ENCODE assay signal across 8 mouse cellular contexts in the genomic region with DNA sequence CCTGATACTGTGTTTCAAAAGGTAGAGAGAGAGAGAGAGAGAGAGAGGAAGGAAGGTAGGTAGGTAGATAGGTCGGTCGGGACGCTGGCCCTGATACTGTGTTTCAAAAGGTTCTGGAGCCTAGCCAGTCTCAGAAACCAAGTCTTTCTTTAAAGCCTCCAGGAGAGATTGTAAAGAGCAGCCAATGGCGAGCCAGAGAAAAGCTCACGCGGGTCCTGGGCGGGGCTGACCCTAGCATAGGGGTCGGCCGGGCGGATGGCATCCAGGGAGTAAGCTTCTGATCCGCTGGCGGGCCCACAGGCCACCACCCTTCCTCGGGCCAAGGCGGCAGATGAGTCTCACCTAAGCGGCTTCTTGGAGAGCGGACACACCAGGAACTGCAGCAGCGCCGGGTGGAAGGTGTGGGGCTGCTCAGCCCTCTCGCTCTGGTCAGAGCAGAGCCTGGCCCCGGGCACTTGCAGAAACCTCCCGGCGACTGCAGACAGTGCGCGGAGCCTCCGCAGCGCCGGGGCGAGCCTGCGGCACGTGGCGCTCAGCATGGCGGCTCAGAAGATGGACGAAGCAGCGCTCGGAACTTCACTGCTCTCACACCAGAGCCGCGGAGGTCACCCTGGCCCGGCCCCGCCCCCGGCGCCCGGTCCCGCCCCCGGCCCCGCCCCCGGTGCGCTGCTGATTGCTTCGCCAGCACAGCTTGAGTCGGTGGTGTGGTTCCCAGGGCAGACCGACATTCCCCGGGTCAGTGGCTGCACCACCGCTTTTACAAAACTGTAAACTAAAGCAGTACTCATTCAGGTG. TPM values are rescaled to one million over a fixed set of nuclear protein-coding genes. Genes with fewer than 3 reads are reported as not detected.
DNase-seq lines count a peak whose midpoint lies in the region; ATAC-seq and TF ChIP-seq lines count a peak whose summit lies in the region.

A gene (minus strand): TSS at position 612 of the 795 bp plus-strand sequence.

- peaks cover 3 to 5% of the 10 kb centered on the region in 2 experiments; a peak in 3 of 4 replicates for H3K4me1 ChIP-seq in MEL (ENCODE audit: control insufficient read depth in 1 of 2, insufficient read depth in 2 of 2, low read length in 2 of 2)
- peaks cover 4% of the 10 kb centered on the region for H3K4me1 ChIP-seq in lung, embryonic 16.5 days (replicated peaks; ENCODE audit: control insufficient read depth, insufficient read depth, low read length)

- H3K4me3 ChIP-seq in MEL (ENCODE audit: control insufficient read depth in 1 of 2, insufficient read depth in 1 of 2, low read depth in 2 of 2, low read length in 2 of 2): peak within 1 kb of the TSS; percentile 84 to 85
- peak within 1 kb of the TSS; percentile 87 for H3K4me3 ChIP-seq in lung, embryonic 16.5 days (ENCODE audit: low read length)

- peak within 1 kb of the TSS; percentile 75 for H3K4me2 ChIP-seq in lung, embryonic 16.5 days (ENCODE audit: low read depth, low read length)

- no peaks in the 10 kb centered on the region for H3K27me3 ChIP-seq in MEL (ENCODE audit: control insufficient read depth in 1 of 2, insufficient read depth in 2 of 2, low read length in 2 of 2)
- H3K27me3 ChIP-seq in lung, embryonic 16.5 days (ENCODE audit: control insufficient read depth, insufficient read depth, low read depth, low read length): no peaks in the 10 kb centered on the region

- TF ChIP-seq RAD21 in MEL (IDR thresholded peaks at IDR 0.05; ENCODE audit: low read depth, low read length): no peak

- H3K9ac ChIP-seq in MEL (ENCODE audit: control insufficient read depth, low read depth, low read length, poor library complexity, severe bottlenecking): peak within 1 kb of the TSS; percentile 80
- peak within 1 kb of the TSS; percentile 87 for H3K9ac ChIP-seq in lung, embryonic 16.5 days (ENCODE audit: low read length)

- peak; percentile 97 to 98 for ATAC-seq in hematopoietic stem cell, adult 5-6 weeks (replicated peaks in 1 of 2; ENCODE audit: insufficient read depth in 1 of 2, low FRiP score in 2 of 2, low TSS enrichment in 1 of 2, low read depth in 1 of 2, poor library complexity in 2 of 2, severe bottlenecking in 2 of 2)
- peak; percentile 99 for ATAC-seq in lung, embryonic 16.5 days (ENCODE audit: low read depth)

- H3K9me3 ChIP-seq in MEL (replicated peaks; ENCODE audit: insufficient read depth, low read length): no peaks in the 10 kb centered on the region
- no peaks in the 10 kb centered on the region for H3K9me3 ChIP-seq in lung, embryonic 16.5 days (ENCODE audit: control insufficient read depth, low read length)

- WGBS in lung, embryonic 16.5 days: 1% methylated on average over 42 of the region's 52 CpGs

- DNase-seq in MEL (ENCODE audit: low read depth, low spot score): peak; percentile 92
- peak; percentile 82 for DNase-seq in cerebellum, adult 8-10 months
- DNase-seq in forelimb bud, embryonic 11.5 days (ENCODE audit: low read depth, low spot score): peak; percentile 78
- peak; percentile 59 for DNase-seq in layer of hippocampus, adult 9-10 months (ENCODE audit: low spot score)
- peak; percentile 73 for DNase-seq in ovary, postnatal 10 days (ENCODE audit: low spot score)
- peak; percentile 80 to 81 for DNase-seq in thymus, postnatal 10 days (ENCODE audit: low spot score in 2 of 2)

- peak in 1 of 2 experiments; percentile 62 for TF ChIP-seq POLR2A in MEL (IDR thresholded peaks at IDR 0.05; ENCODE audit: control insufficient read depth in 1 of 2, insufficient read depth in 1 of 2, low read depth in 1 of 2, low read length in 2 of 2, poor library complexity in 1 of 2)

- peak within 1 kb of the TSS; percentile 57 for H3K27ac ChIP-seq in MEL (ENCODE audit: control insufficient read depth, low read depth, low read length)
- H3K27ac ChIP-seq in lung, embryonic 16.5 days (ENCODE audit: low read length): peak within 1 kb of the TSS; percentile 98

- TF ChIP-seq EP300 in MEL (IDR thresholded peaks at IDR 0.05; ENCODE audit: low read depth in 1 of 2, low read length in 2 of 2): no peak

- peaks cover 0 to 4% of the 10 kb centered on the region in 2 experiments; a peak in 3 of 4 replicates for H3K36me3 ChIP-seq in MEL (ENCODE audit: control insufficient read depth in 1 of 2, insufficient read depth in 2 of 2, low read length in 2 of 2)
- peaks cover 21% of the 10 kb centered on the region for H3K36me3 ChIP-seq in lung, embryonic 16.5 days (ENCODE audit: control insufficient read depth, insufficient read depth, low read length)

- no peak for TF ChIP-seq CTCF in MEL (IDR thresholded peaks at IDR 0.05 in 2 of 3, conservative IDR thresholded peaks at IDR 0.05 in 1 of 3; ENCODE audit: control insufficient read depth in 1 of 3, insufficient read depth in 1 of 3, low read depth in 2 of 3, low read length in 3 of 3, poor library complexity in 1 of 3, severe bottlenecking in 1 of 3)

- no peaks in the 10 kb centered on the region; the same call in 1 of the 2 replicates for H3K79me2 ChIP-seq in MEL (ENCODE audit: control insufficient read depth, insufficient read depth, low read length, poor library complexity)

TF ChIP-seq in MEL, 35 proteins besides CTCF, POLR2A, EP300 and RAD21:
- TF ChIP-seq USF1 (IDR thresholded peaks at IDR 0.05; ENCODE audit: low read depth, low read length) (peak; percentile 89), MAZ (IDR thresholded peaks at IDR 0.05; ENCODE audit: low read depth, low read length) (no peak), POLR2AphosphoS2 (IDR thresholded peaks at IDR 0.05; ENCODE audit: low read length) (no peak), ZC3H11A (IDR thresholded peaks at IDR 0.05; ENCODE audit: low read depth, low read length) (no peak), HCFC1 (IDR thresholded peaks at IDR 0.05; ENCODE audit: low read depth, low read length) (0 out of 2 replicates have a peak, but pooled peaks have one; percentile 16), NRF1 (IDR thresholded peaks at IDR 0.05; ENCODE audit: insufficient read depth, low read depth, low read length, poor library complexity, severe bottlenecking) (peak; percentile 48; the same call in 1 of the 2 replicates), E2F4 (IDR thresholded peaks at IDR 0.05; ENCODE audit: borderline replicate concordance, low read depth, low read length) (no peak), TBP (IDR thresholded peaks at IDR 0.05; ENCODE audit: low read depth, low read length) (peak; percentile 2; the same call in 1 of the 2 replicates), KAT2A (conservative IDR thresholded peaks at IDR 0.05; ENCODE audit: low read depth, low read length) (no peak), ETS1 (IDR thresholded peaks at IDR 0.05; ENCODE audit: low read depth, low read length) (0 out of 2 replicates have a peak, but pooled peaks have one; percentile 7), SIN3A (IDR thresholded peaks at IDR 0.05; ENCODE audit: low read length) (peak; percentile 78), MYB (IDR thresholded peaks at IDR 0.05; ENCODE audit: low read depth, low read length) (no peak), TAL1 (IDR thresholded peaks at IDR 0.05; ENCODE audit: low read length) (no peak), RCOR1 (IDR thresholded peaks at IDR 0.05; ENCODE audit: low read depth, low read length) (no peak), MAFK (IDR thresholded peaks at IDR 0.05; ENCODE audit: borderline replicate concordance, low read depth, low read length) (no peak), USF2 (IDR thresholded peaks at IDR 0.05; ENCODE audit: borderline replicate concordance in 1 of 2, insufficient read depth in 1 of 2, low read depth in 1 of 2, low read length in 2 of 2) (peak in 1 of 2 experiments; percentile 58; a peak in 1 of 4 replicates), GATA1 (IDR thresholded peaks at IDR 0.05; ENCODE audit: low read depth, low read length) (no peak), JUND (IDR thresholded peaks at IDR 0.05; ENCODE audit: low read depth, low read length) (no peak), MXI1 (IDR thresholded peaks at IDR 0.05; ENCODE audit: low read depth, low read length) (peak; percentile 39), MAX (IDR thresholded peaks at IDR 0.05; ENCODE audit: low read length) (peak; percentile 50; the same call in 1 of the 2 replicates)

RNA-seq across cellular contexts. Expression of the gene that starts here (rescaled TPM):
- total RNA-seq in MEL (2012; rRNA removed): 2.5 and 2.9 TPM in 2 replicates
- 1 to 10 TPM in 1 of 2 experiments, not detected in 1; 3.3 TPM for polyA plus RNA-seq in MEL (2012; ENCODE audit: insufficient read depth in 1 of 2, insufficient read length in 2 of 2, low read depth in 1 of 2, low replicate concordance in 2 of 2, missing spikeins in 1 of 2)
- 20.1 and 22.0 TPM in 2 replicates for total RNA-seq in hematopoietic stem cell, adult 5-6 weeks (2017)
- 15.2 and 15.3 TPM in 2 replicates for polyA plus RNA-seq in lung, embryonic 16.5 days (2015; fragmentation: Nextera tagmentation; extraction: Ambion mirVana)

Comparison
In these comparisons a context has a peak if more than half of its experiments do, and no peak if none do; other contexts are left out.
1. Peak in every context shown above with its lines: DNase-seq, ATAC-seq, H3K4me3 ChIP-seq and H3K27ac ChIP-seq.